Mouse (Mus musculus) MEL (cell line): Measurements from ENCODE around the gene Map3k7cl.

Experiments used
- MXI1 ChIP-seq: IDR thresholded peaks from 2 replicates; pipeline ENCODE4 v1.6.1; 2011; ENCODE audit warnings: mild to moderate bottlenecking, low read depth, low read length, improper control_type of control experiment
- SIN3A ChIP-seq: IDR thresholded peaks from 2 replicates; pipeline ENCODE4 v1.6.1; 2012; ENCODE audit warnings: low read length, improper control_type of control experiment, inconsistent platforms

GRCm38 (mm10) chr16:87625816-87626215, 72.7 kb downstream of the Map3k7cl start:
- TF ChIP-seq SIN3A (no peak), MXI1 (no peak)
